Mouse (Mus musculus) G1E (cell line): ENCODE measurements around the gene Man1a.

Experiments
- CTCF ChIP-seq: IDR thresholded peaks from 2 replicates; pipeline ENCODE4 v1.5.1; 2012; ENCODE audit warnings: low read depth, low read length, inconsistent platforms, mixed read lengths
- TAL1 ChIP-seq: conservative IDR thresholded peaks from 2 replicates; pipeline ENCODE4 v1.6.1; 2012; ENCODE audit warnings: low read depth, low read length, inconsistent platforms, mixed read lengths

DNA sequence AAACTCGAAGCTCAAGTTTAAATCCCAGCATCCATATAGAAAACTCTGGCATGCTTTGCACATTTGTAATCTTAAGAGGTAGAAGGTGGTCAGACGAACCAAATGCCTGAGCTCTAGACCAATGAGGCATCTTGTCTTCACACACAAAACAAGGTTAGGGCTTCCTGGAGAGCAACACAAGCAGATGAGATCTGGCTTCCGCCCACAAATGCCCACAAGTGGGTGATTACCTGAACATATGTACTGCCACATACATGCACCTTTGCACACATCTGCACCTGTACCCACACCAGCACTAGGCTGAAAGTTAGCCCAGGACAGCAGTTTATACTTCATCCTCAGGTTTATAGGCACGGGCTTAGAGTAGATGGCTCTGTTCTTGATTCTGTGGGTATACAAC, 36.7 kb downstream of the Man1a start:
- TF ChIP-seq CTCF (no peak), TAL1 (no peak)
